Mouse (Mus musculus) lung, postnatal 0 days (tissue): ENCODE results near the gene Mier1. TPM values are rescaled to one million over a fixed set of nuclear protein-coding genes. Genes with fewer than 3 reads are reported as not detected.
A peak's percentile ranks its signal among the peaks of the same experiment; 100 is the strongest.
"Not testable (repeated sequence)": the region's sequence is repeated elsewhere in the genome, so short reads cannot be mapped to it uniquely, and the experiment has no call there.

Experiments used
- ATAC-seq: fragments of 200-750 bp; cut with Nextera tagmentation; 2 replicates; pipeline ENCODE4 v1.8.0; 2017; ENCODE audit warnings: moderate library complexity
- DNase-seq: peaks from one replicate; pipeline ENCODE4 v3.0.0-alpha.2; 2016; ENCODE audit warnings: low spot score
- H3K27ac ChIP-seq: fragments of 300-500 bp; sonication (generic); 2 replicates; pipeline ENCODE4 v1.5.1; 2014; ENCODE audit warnings: antibody characterized with exemption, mild to moderate bottlenecking, low read length, mixed read lengths
- H3K27me3 ChIP-seq: fragments of 300-500 bp; sonication (generic); replicated peaks from 2 replicates; pipeline ENCODE4 v1.6.1; 2014; ENCODE audit warnings: low read length, mixed read lengths; ENCODE audit not compliant: insufficient read depth
- H3K36me3 ChIP-seq: fragments of 300-500 bp; sonication (generic); 2 replicates; pipeline ENCODE4 v1.6.1; 2014; ENCODE audit warnings: low read length, mixed read lengths; ENCODE audit not compliant: insufficient read depth
- H3K4me1 ChIP-seq: fragments of 300-500 bp; sonication (generic); 2 replicates; pipeline ENCODE4 v1.6.1; 2014; ENCODE audit warnings: antibody characterized with exemption, low read depth, low read length, mixed read lengths; ENCODE audit not compliant: insufficient read depth
- H3K4me2 ChIP-seq: fragments of 300-500 bp; sonication (generic); replicated peaks from 2 replicates; pipeline ENCODE4 v1.6.1; 2014; ENCODE audit warnings: low read depth, mild to moderate bottlenecking, low read length, moderate library complexity, mixed read lengths
- H3K4me3 ChIP-seq: fragments of 300-500 bp; sonication (generic); 2 replicates; pipeline ENCODE4 v1.5.1; 2014; ENCODE audit warnings: low read depth, low read length
- H3K9ac ChIP-seq: fragments of 300-500 bp; sonication (generic); replicated peaks from 2 replicates; pipeline ENCODE4 v1.6.1; 2014; ENCODE audit warnings: low read depth, mild to moderate bottlenecking
- H3K9me3 ChIP-seq: fragments of 300-500 bp; sonication (generic); 2 replicates; pipeline ENCODE4 v1.6.1; 2016; ENCODE audit warnings: low read length, mixed read lengths
- CTCF ChIP-seq: IDR thresholded peaks from 2 replicates; pipeline ENCODE4 v1.5.1; 2016; ENCODE audit warnings: antibody characterized with exemption, mild to moderate bottlenecking
- EP300 ChIP-seq: IDR thresholded peaks from 2 replicates; pipeline ENCODE4 v1.6.1; 2016; ENCODE audit warnings: antibody characterized with exemption, mild to moderate bottlenecking, control low read depth
- WGBS: fragments of 180-500 bp; shearing (Covaris S2); extraction: QIAGEN DNeasy Blood & Tissue Kit; methylation state at CpG from one replicate; pipeline ENCODE4 v1.1.7; 2014; 5-methylcytosine and 5-hydroxymethylcytosine counted together
- polyA plus RNA-seq: library from polyadenylated mRNA; unstranded; fragments of >200 nt; fragmentation: Nextera tagmentation; extraction: Ambion mirVana; gene quantifications from 2 replicates; pipeline ENCODE4 v1.2.1, GENCODE M21; 2015

Gene Mier1
- polyA plus RNA-seq, 1 experiment from 2014 or later, result 47.1 TPM

GRCm38 (mm10) chr4:103136946-103137345 lies 22.8 kb downstream of the Mier1 start:
- no peak for ATAC-seq
- Histone ChIP-seq H3K4me1 (no peaks in the 10 kb centered on the region), H3K9ac (no peak overlapping the region), H3K9me3 (no peaks in the 10 kb centered on the region), H3K4me3 (no peak overlapping the region), H3K4me2 (no peak overlapping the region), H3K36me3 (peaks cover 11% of the 10 kb centered on the region), H3K27ac (no peak overlapping the region), H3K27me3 (no peaks in the 10 kb centered on the region)
- TF ChIP-seq EP300, result no peak
- DNase-seq, result peak; percentile 25
- WGBS, result 21% methylated on average over 1 of the region's 1 CpGs

GRCm38 (mm10) chr4:103146339-103146738 lies 32.1 kb downstream of the Mier1 start:
- Histone ChIP-seq H3K27ac (no peak overlapping the region), H3K27me3 (no peaks in the 10 kb centered on the region), H3K4me3 (no peak overlapping the region), H3K9me3 (no peaks in the 10 kb centered on the region), H3K4me1 (no peaks in the 10 kb centered on the region), H3K4me2 (no peak overlapping the region), H3K9ac (no peak overlapping the region), H3K36me3 (peaks cover 25% of the 10 kb centered on the region; the same call in 1 of the 2 replicates)
- DNase-seq (peak; percentile 76), ATAC-seq (0 out of 2 replicates have a peak, but pooled peaks have one; percentile 43)
- WGBS, result 35% methylated on average over 5 of the region's 5 CpGs
- TF ChIP-seq EP300, result no peak
- peak; percentile 89 for TF ChIP-seq CTCF

GRCm38 (mm10) chr4:103151946-103152345 lies 37.8 kb downstream of the Mier1 start:
- Histone ChIP-seq H3K36me3 (peaks cover 43% of the 10 kb centered on the region; the same call in 1 of the 2 replicates), H3K9ac (no peak overlapping the region), H3K9me3 (no peaks in the 10 kb centered on the region), H3K4me2 (no peak overlapping the region), H3K4me3 (no peak overlapping the region), H3K4me1 (no peaks in the 10 kb centered on the region), H3K27ac (no peak overlapping the region), H3K27me3 (no peaks in the 10 kb centered on the region)
- DNase-seq, result no peak
- no peak for ATAC-seq
- WGBS, result 89% methylated on average over 5 of the region's 5 CpGs
- TF ChIP-seq EP300, result no peak
- TF ChIP-seq CTCF, result no peak

- Histone ChIP-seq H3K4me2 (no peak overlapping the region), H3K9me3 (no peaks in the 10 kb centered on the region), H3K9ac (no peak overlapping the region), H3K4me1 (no peaks in the 10 kb centered on the region), H3K4me3 (no peak overlapping the region), H3K27me3 (no peaks in the 10 kb centered on the region), H3K27ac (no peak overlapping the region), H3K36me3 (peaks cover 34% of the 10 kb centered on the region)
- TF ChIP-seq CTCF, result no peak
- no peak for TF ChIP-seq EP300
- ATAC-seq, result no peak
- DNase-seq, result no peak
- 90% methylated on average over 4 of the region's 4 CpGs for WGBS
Measured at GRCm38 (mm10) chr4:103158781-103159180, 44.6 kb downstream of the Mier1 start.

GRCm38 (mm10) chr4:103166198-103166597 lies 52.0 kb downstream of the Mier1 start:
- DNase-seq, H3K4me1 ChIP-seq, ATAC-seq, H3K9ac ChIP-seq, H3K27me3 ChIP-seq, H3K9me3 ChIP-seq, H3K27ac ChIP-seq, H3K4me3 ChIP-seq, H3K4me2 ChIP-seq: not testable (repeated sequence)
- peaks cover 12% of the 10 kb centered on the region for H3K36me3 ChIP-seq
- 97% methylated on average over 1 of the region's 1 CpGs for WGBS

- 92% methylated on average over 3 of the region's 3 CpGs for WGBS
- DNase-seq (no peak), ATAC-seq (no peak)
- no peak for TF ChIP-seq CTCF
- Histone ChIP-seq H3K4me2 (no peak overlapping the region), H3K4me1 (no peaks in the 10 kb centered on the region), H3K27ac (no peak overlapping the region), H3K36me3 (no peaks in the 10 kb centered on the region), H3K27me3 (no peaks in the 10 kb centered on the region), H3K4me3 (no peak overlapping the region), H3K9me3 (no peaks in the 10 kb centered on the region), H3K9ac (no peak overlapping the region)
Measured at GRCm38 (mm10) chr4:103171256-103171655, 57.1 kb downstream of the Mier1 start.

- no peaks in the 10 kb centered on the region for H3K9me3 ChIP-seq
- no peaks in the 10 kb centered on the region for H3K4me1 ChIP-seq
- no peak overlapping the region for H3K4me3 ChIP-seq
- H3K27me3 ChIP-seq, result no peaks in the 10 kb centered on the region
- no peak overlapping the region for H3K9ac ChIP-seq
- no peak overlapping the region for H3K4me2 ChIP-seq
- WGBS, result 62% methylated on average over 6 of the region's 6 CpGs
- TF ChIP-seq EP300 (no peak), CTCF (no peak)
- H3K27ac ChIP-seq, result no peak overlapping the region
- H3K36me3 ChIP-seq, result no peaks in the 10 kb centered on the region
- no peak for ATAC-seq
- peak; percentile 24 for DNase-seq
Measured at GRCm38 (mm10) chr4:103173507-103173906, 59.3 kb downstream of the Mier1 start.
